Mouse (Mus musculus): ENCODE data around the gene Nabp2.

Gene Nabp2

GRCm38 (mm10) chr10:128382482-128382881 is 28.8 kb downstream of the Nabp2 start:
- DNase-seq, result no peak

- no peak for DNase-seq
Observed at GRCm38 (mm10) chr10:128380565-128380964, 30.7 kb downstream of the Nabp2 start.

GRCm38 (mm10) chr10:128379260-128379659 is 32.0 kb downstream of the Nabp2 start:
- no peak for DNase-seq

- DNase-seq, result no peak
Observed at GRCm38 (mm10) chr10:128378462-128378861, 32.8 kb downstream of the Nabp2 start.

GRCm38 (mm10) chr10:128377940-128378448 is 33.3 kb downstream of the Nabp2 start:
- no peak for DNase-seq

- peak in 1 of 2 experiments; percentile 46 for DNase-seq
Observed at GRCm38 (mm10) chr10:128377222-128377939, 33.9 kb downstream of the Nabp2 start.

- peak; percentile 92 to 94 for DNase-seq
Observed at GRCm38 (mm10) chr10:128376455-128377211, 34.7 kb downstream of the Nabp2 start, which contains the start of gene Ankrd52. Gene Ankrd52 (plus strand): TSS chr10:128377115.

- DNase-seq, result no peak
Observed at GRCm38 (mm10) chr10:128376099-128376454, 35.2 kb downstream of the Nabp2 start.

GRCm38 (mm10) chr10:128374393-128374792 is 36.9 kb downstream of the Nabp2 start:
- no peak for DNase-seq

GRCm38 (mm10) chr10:128372989-128373748 is 38.1 kb downstream of the Nabp2 start:
- DNase-seq, result peak in 1 of 2 experiments; percentile 39

GRCm38 (mm10) chr10:128372142-128372541 is 39.1 kb downstream of the Nabp2 start:
- DNase-seq, result no peak

- no peak for DNase-seq
Observed at GRCm38 (mm10) chr10:128370601-128371000, 40.7 kb downstream of the Nabp2 start.

GRCm38 (mm10) chr10:128370021-128370420 is 41.3 kb downstream of the Nabp2 start:
- DNase-seq, result no peak

- DNase-seq, result no peak
Observed at GRCm38 (mm10) chr10:128369599-128369998, 41.7 kb downstream of the Nabp2 start.

- no peak for DNase-seq
Observed at GRCm38 (mm10) chr10:128369218-128369543, 42.1 kb downstream of the Nabp2 start.

- DNase-seq, result peak; percentile 94 to 97
Observed at GRCm38 (mm10) chr10:128368402-128369217, 42.7 kb downstream of the Nabp2 start, which contains the start of gene Coq10a. Gene Coq10a (minus strand): TSS chr10:128368997.

GRCm38 (mm10) chr10:128367899-128368401 is 43.3 kb downstream of the Nabp2 start:
- DNase-seq, result no peak

GRCm38 (mm10) chr10:128362568-128362967 is 48.7 kb downstream of the Nabp2 start:
- DNase-seq, result no peak

GRCm38 (mm10) chr10:128361836-128362235 is 49.5 kb downstream of the Nabp2 start:
- no peak for DNase-seq

- no peak for DNase-seq
Observed at GRCm38 (mm10) chr10:128359226-128359625, 52.1 kb downstream of the Nabp2 start.

- DNase-seq, result peak in 1 of 2 experiments; percentile 63
Observed at GRCm38 (mm10) chr10:128358796-128359195, 52.5 kb downstream of the Nabp2 start.

Data from lung, postnatal 4 days (tissue).